Mouse (Mus musculus): Measurements from ENCODE around the gene Sftpa1. TPM values are rescaled to one million over a fixed set of nuclear protein-coding genes. Genes with fewer than 3 reads are reported as not detected.

Sftpa1 gene
- polyA plus RNA-seq, 1 experiment from 2014 or later: 4,929 TPM

DNA sequence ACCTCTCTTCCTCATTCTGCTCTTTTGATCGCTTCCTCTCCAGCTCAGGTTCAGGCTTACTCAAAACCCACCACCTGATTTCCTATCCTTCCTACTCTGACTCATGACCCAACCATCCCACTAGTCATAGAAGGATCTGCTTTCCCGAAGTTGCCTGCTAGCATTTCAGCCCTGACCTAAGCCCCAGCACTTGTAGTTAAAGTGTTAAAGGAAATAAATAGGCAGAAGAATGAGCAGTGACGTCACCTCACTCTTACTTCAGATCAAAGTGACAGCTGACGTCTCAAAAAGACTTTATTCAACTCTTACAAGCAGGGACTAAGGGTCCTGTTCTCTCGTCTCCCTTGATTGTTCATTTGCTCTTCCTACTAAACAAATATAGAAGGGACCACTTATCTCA is 35.7 kb downstream of the Sftpa1 start:
- Histone ChIP-seq H3K9ac (replicated peaks; ENCODE audit: low read depth) (no peak overlapping the region), H3K4me2 (replicated peaks; ENCODE audit: low read depth, low read length) (no peak overlapping the region), H3K9me3 (ENCODE audit: low read length) (no peaks in the 10 kb centered on the region), H3K27ac (ENCODE audit: low read length) (peak overlapping the region; percentile 68; the same call in 1 of the 2 replicates), H3K36me3 (ENCODE audit: insufficient read depth, low read length) (no peaks in the 10 kb centered on the region), H3K4me3 (ENCODE audit: low read depth, low read length) (no peak overlapping the region), H3K27me3 (replicated peaks; ENCODE audit: insufficient read depth, low read length) (no peaks in the 10 kb centered on the region), H3K4me1 (ENCODE audit: insufficient read depth, low read depth, low read length) (peaks cover 3% of the 10 kb centered on the region; the same call in 1 of the 2 replicates)
- DNase-seq (ENCODE audit: low spot score) (peak; percentile 85), ATAC-seq (peak; percentile 64)
- TF ChIP-seq CTCF (IDR thresholded peaks at IDR 0.05) (no peak), EP300 (IDR thresholded peaks at IDR 0.05) (peak; percentile 84)
- 22% methylated on average over 5 of the region's 5 CpGs for WGBS

DNA sequence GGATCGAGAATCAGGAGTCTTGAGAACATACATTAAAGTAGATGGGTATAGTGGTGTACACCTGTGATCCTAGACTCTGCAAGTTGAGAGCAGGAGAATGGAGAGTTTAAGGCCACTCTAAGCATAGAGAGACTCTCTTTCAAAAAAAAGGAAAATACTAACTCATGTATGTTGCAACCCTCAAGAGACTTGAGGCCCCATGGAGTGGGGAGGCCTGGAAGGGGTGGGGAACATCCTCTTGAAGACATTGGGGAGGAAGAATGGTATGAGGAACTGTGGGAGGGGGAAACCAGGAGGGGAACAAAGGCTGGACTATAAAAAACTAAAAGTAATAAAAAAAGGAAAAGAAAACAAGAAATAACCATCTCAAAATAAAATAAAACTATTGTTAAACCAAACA is 37.0 kb downstream of the Sftpa1 start:
- Histone ChIP-seq H3K9me3 (ENCODE audit: low read length) (no peaks in the 10 kb centered on the region), H3K9ac (replicated peaks; ENCODE audit: low read depth) (no peak overlapping the region), H3K4me1 (ENCODE audit: insufficient read depth, low read depth, low read length) (peaks cover 3% of the 10 kb centered on the region; the same call in 1 of the 2 replicates), H3K27ac (ENCODE audit: low read length) (peak overlapping the region; percentile 71; the same call in 1 of the 2 replicates), H3K36me3 (ENCODE audit: insufficient read depth, low read length) (no peaks in the 10 kb centered on the region), H3K4me3 (ENCODE audit: low read depth, low read length) (no peak overlapping the region), H3K4me2 (replicated peaks; ENCODE audit: low read depth, low read length) (no peak overlapping the region), H3K27me3 (replicated peaks; ENCODE audit: insufficient read depth, low read length) (no peaks in the 10 kb centered on the region)
- peak; percentile 68 for DNase-seq (ENCODE audit: low spot score)
- ATAC-seq: peak; percentile 57
- WGBS: 43% methylated on average over 1 of the region's 1 CpGs
- no peak for TF ChIP-seq CTCF (IDR thresholded peaks at IDR 0.05)
- TF ChIP-seq EP300 (IDR thresholded peaks at IDR 0.05): peak; percentile 80

DNA sequence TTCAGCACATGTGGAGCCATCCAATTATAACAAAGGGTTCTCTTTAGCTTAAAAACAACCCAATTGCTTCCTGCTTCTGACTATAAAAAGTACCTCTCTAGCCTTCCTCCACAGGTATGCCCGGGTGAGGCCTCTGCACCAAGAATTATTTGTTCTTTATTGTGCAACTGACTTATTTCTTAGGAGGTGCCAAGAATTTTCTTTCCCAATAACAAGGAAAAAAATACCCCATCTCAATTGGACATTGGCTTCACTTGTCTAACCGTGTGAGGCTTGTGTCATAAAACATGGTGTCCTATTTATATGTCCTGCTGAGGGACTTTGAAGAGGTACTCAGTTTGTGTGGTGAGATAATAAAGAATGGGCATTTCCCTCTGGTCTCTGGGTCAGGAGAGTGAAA is 38.9 kb downstream of the Sftpa1 start:
- Histone ChIP-seq H3K4me1 (ENCODE audit: insufficient read depth, low read depth, low read length) (peaks cover 3% of the 10 kb centered on the region; the same call in 1 of the 2 replicates), H3K27ac (ENCODE audit: low read length) (peak overlapping the region; percentile 71; the same call in 1 of the 2 replicates), H3K4me3 (ENCODE audit: low read depth, low read length) (no peak overlapping the region), H3K9ac (replicated peaks; ENCODE audit: low read depth) (no peak overlapping the region), H3K9me3 (ENCODE audit: low read length) (no peaks in the 10 kb centered on the region), H3K36me3 (ENCODE audit: insufficient read depth, low read length) (no peaks in the 10 kb centered on the region), H3K27me3 (replicated peaks; ENCODE audit: insufficient read depth, low read length) (no peaks in the 10 kb centered on the region), H3K4me2 (replicated peaks; ENCODE audit: low read depth, low read length) (no peak overlapping the region)
- DNase-seq (ENCODE audit: low spot score) (peak; percentile 82), ATAC-seq (peak; percentile 73)
- peak; percentile 91 for TF ChIP-seq EP300 (IDR thresholded peaks at IDR 0.05)
- TF ChIP-seq CTCF (IDR thresholded peaks at IDR 0.05): no peak
- 54% methylated on average over 2 of the region's 2 CpGs for WGBS

DNA sequence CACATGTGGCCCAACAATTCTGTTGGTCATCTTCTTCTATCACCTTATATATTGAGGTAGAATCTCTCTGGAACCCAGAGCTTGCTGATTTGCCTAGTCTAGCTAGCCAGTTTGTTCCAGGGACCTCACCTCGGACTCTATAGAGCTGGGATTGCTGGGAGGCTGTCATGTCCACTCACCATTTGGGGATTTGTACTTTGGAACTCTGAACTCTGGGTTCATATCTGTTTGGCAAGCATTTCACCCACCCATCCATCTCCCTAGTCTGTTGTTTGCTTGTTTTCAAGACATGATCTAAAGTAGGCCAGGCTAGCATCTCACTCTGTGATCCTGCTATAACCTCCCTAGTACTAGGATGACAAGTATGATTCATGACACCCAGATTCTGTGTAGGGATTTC is 43.2 kb downstream of the Sftpa1 start:
- no peak for DNase-seq (ENCODE audit: low spot score)
- H3K4me1 ChIP-seq (ENCODE audit: insufficient read depth, low read depth, low read length): no peaks in the 10 kb centered on the region
- no peak overlapping the region for H3K9ac ChIP-seq (replicated peaks; ENCODE audit: low read depth)
- no peaks in the 10 kb centered on the region for H3K36me3 ChIP-seq (ENCODE audit: insufficient read depth, low read length)
- ATAC-seq: no peak
- no peak for TF ChIP-seq CTCF (IDR thresholded peaks at IDR 0.05)
- no peak overlapping the region for H3K4me2 ChIP-seq (replicated peaks; ENCODE audit: low read depth, low read length)
- no peaks in the 10 kb centered on the region for H3K27me3 ChIP-seq (replicated peaks; ENCODE audit: insufficient read depth, low read length)
- 53% methylated on average over 1 of the region's 1 CpGs for WGBS
- H3K27ac ChIP-seq (ENCODE audit: low read length): no peak overlapping the region
- H3K9me3 ChIP-seq (ENCODE audit: low read length): no peaks in the 10 kb centered on the region
- no peak overlapping the region for H3K4me3 ChIP-seq (ENCODE audit: low read depth, low read length)

DNA sequence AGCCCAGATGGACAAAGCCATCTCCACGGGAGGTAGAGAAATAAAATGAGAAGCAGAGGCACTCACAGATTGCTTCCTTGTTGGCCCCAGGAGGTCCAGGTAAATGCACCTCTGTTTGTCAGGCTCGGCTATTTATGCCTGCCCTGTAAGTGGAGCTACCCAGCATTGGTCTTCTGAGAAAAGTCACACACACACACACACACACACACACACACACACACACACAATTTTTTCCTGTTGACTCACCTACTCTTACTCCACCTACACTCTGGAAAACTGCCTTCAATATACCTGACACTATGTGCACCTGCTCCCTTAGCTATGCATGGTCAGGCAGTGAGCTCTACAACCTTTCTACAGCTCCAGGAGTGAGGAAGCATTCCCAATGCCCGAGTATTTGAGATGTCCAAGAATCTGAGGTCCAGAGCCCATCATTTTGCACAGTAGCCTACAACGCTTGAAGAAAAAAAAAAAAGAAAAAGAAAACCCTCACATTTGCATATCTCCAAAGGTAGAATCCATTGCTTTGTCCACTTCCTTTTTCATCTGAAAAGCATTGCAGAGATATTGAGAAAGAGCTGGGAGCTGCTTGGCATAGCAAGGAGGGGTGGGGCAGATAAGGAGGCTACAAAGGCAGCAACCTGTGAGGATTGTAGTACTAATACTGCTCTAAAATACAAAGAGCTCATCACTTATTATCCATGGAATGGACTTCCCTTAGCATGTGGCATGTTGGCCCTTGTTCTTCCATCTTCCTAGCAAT is 53.7 kb downstream of the Sftpa1 start, which contains the start of gene Sftpd:
Sftpd (minus strand) TSS at position 91 of the 763 bp plus-strand sequence.
- DNase-seq (ENCODE audit: low spot score) (peak; percentile 82), ATAC-seq (peak; percentile 84)
- H3K9me3 ChIP-seq (ENCODE audit: low read length): no peaks in the 10 kb centered on the region
- peak; percentile 73 for TF ChIP-seq EP300 (IDR thresholded peaks at IDR 0.05)
- no peak for TF ChIP-seq CTCF (IDR thresholded peaks at IDR 0.05)
- H3K4me2 ChIP-seq (replicated peaks; ENCODE audit: low read depth, low read length): peak within 1 kb of the TSS; percentile 44
- peak within 1 kb of the TSS; percentile 23 for H3K4me3 ChIP-seq (ENCODE audit: low read depth, low read length)
- H3K9ac ChIP-seq (replicated peaks; ENCODE audit: low read depth): peak within 1 kb of the TSS; percentile 27
- H3K27me3 ChIP-seq (replicated peaks; ENCODE audit: insufficient read depth, low read length): no peaks in the 10 kb centered on the region
- H3K27ac ChIP-seq (ENCODE audit: low read length): peak within 1 kb of the TSS; percentile 76
- H3K36me3 ChIP-seq (ENCODE audit: insufficient read depth, low read length): no peaks in the 10 kb centered on the region
- H3K4me1 ChIP-seq (ENCODE audit: insufficient read depth, low read depth, low read length): no peaks in the 10 kb centered on the region
- WGBS: 47% methylated on average over 4 of the region's 4 CpGs

Other genes with a start within 250 kb of the Sftpa1 start
- 0.38 and 0.58 TPM in 2 replicates for gene Sh2d4b, start 238.5 kb upstream of the Sftpa1 start, polyA plus RNA-seq (2015; fragmentation: Nextera tagmentation; extraction: Ambion mirVana)
- 77.3 and 84.9 TPM in 2 replicates for gene Tspan14, start 165.0 kb upstream of the Sftpa1 start, polyA plus RNA-seq (2015; fragmentation: Nextera tagmentation; extraction: Ambion mirVana)
- 40.6 and 50.1 TPM in 2 replicates for gene Fam213a, start 118.0 kb upstream of the Sftpa1 start, polyA plus RNA-seq (2015; fragmentation: Nextera tagmentation; extraction: Ambion mirVana)
- gene Dydc2, start 62.6 kb upstream of the Sftpa1 start, polyA plus RNA-seq (2015; fragmentation: Nextera tagmentation; extraction: Ambion mirVana): 1.7 and 3.1 TPM in 2 replicates
- gene Dydc1, start 58.9 kb upstream of the Sftpa1 start, polyA plus RNA-seq (2015; fragmentation: Nextera tagmentation; extraction: Ambion mirVana): 0.30 and 0.40 TPM in 2 replicates
- 2.5 and 3.1 TPM in 2 replicates for gene Mat1a, start 26.7 kb upstream of the Sftpa1 start, polyA plus RNA-seq (2015; fragmentation: Nextera tagmentation; extraction: Ambion mirVana)
- gene Mbl1, start 19.7 kb downstream of the Sftpa1 start, polyA plus RNA-seq (2015; fragmentation: Nextera tagmentation; extraction: Ambion mirVana): 0.76 and 1.3 TPM in 2 replicates
- 1,484 and 1,674 TPM in 2 replicates for gene Sftpd, start 53.4 kb downstream of the Sftpa1 start, polyA plus RNA-seq (2015; fragmentation: Nextera tagmentation; extraction: Ambion mirVana)
- gene Gm2832, start 147.0 kb downstream of the Sftpa1 start, polyA plus RNA-seq (2015; fragmentation: Nextera tagmentation; extraction: Ambion mirVana): 0.07 and 0.11 TPM in 2 replicates
- not detected in 2 replicates for gene Gm5798, start 216.8 kb downstream of the Sftpa1 start, polyA plus RNA-seq (2015; fragmentation: Nextera tagmentation; extraction: Ambion mirVana)